Mouse (Mus musculus) limb, embryonic 11.5 days (tissue): Measurements from ENCODE around the gene Slamf9. TPM values are rescaled to one million over a fixed set of nuclear protein-coding genes. Genes with fewer than 3 reads are reported as not detected.

Experiments used
- ATAC-seq: fragments of 200-750 bp; cut with Nextera tagmentation; 2 replicates; pipeline ENCODE4 v1.8.0; 2017; ENCODE audit warnings: low read depth; ENCODE audit not compliant: insufficient number of reproducible peaks, low FRiP score, low TSS enrichment
- DNase-seq: peaks from one replicate; pipeline ENCODE4 v3.0.0-alpha.2; 2015; ENCODE audit warnings: low spot score
- H3K27ac ChIP-seq: fragments of 300-500 bp; sonication (generic); replicated peaks from 2 replicates; pipeline ENCODE4 v1.5.1; 2014; ENCODE audit warnings: low read depth, mild to moderate bottlenecking, low read length
- H3K27me3 ChIP-seq: fragments of 300-500 bp; sonication (generic); 2 replicates; pipeline ENCODE4 v1.6.1; 2014; ENCODE audit warnings: mild to moderate bottlenecking, low read length, mixed read lengths; ENCODE audit not compliant: control insufficient read depth, insufficient read depth
- H3K36me3 ChIP-seq: fragments of 300-500 bp; sonication (generic); 2 replicates; pipeline ENCODE4 v1.6.1; 2014; ENCODE audit warnings: mild to moderate bottlenecking, low read length, moderate library complexity, mixed read lengths; ENCODE audit not compliant: control insufficient read depth, insufficient read depth
- H3K4me1 ChIP-seq: fragments of 300-500 bp; sonication (generic); 2 replicates; pipeline ENCODE4 v1.6.1; 2014; ENCODE audit warnings: low read length, mixed read lengths; ENCODE audit not compliant: control insufficient read depth, insufficient read depth
- H3K4me2 ChIP-seq: fragments of 300-500 bp; sonication (generic); 2 replicates; pipeline ENCODE4 v1.6.1; 2014; ENCODE audit warnings: low read depth, mild to moderate bottlenecking, moderate library complexity; ENCODE audit not compliant: severe bottlenecking
- H3K4me3 ChIP-seq: fragments of 300-500 bp; sonication (generic); 2 replicates; pipeline ENCODE4 v1.5.1; 2014; ENCODE audit warnings: low read depth, low read length
- H3K9ac ChIP-seq: fragments of 300-500 bp; sonication (generic); 2 replicates; pipeline ENCODE4 v1.6.1; 2014; ENCODE audit warnings: mild to moderate bottlenecking, low read length
- H3K9me3 ChIP-seq: fragments of 300-500 bp; sonication (generic); 2 replicates; pipeline ENCODE4 v1.6.1; 2016; ENCODE audit warnings: low read length; ENCODE audit not compliant: control insufficient read depth
- WGBS: fragments of 180-500 bp; shearing (Covaris S2); extraction: QIAGEN DNeasy Blood & Tissue Kit; methylation state at CpG from one replicate; pipeline ENCODE4 v1.1.7; 2014; 5-methylcytosine and 5-hydroxymethylcytosine counted together
- polyA plus RNA-seq: library from polyadenylated mRNA; unstranded; fragments of >200 nt; fragmentation: Nextera tagmentation; extraction: Ambion mirVana; gene quantifications from 2 replicates; pipeline ENCODE4 v1.2.1, GENCODE M21; 2014

Gene Slamf9
- polyA plus RNA-seq, 1 experiment from 2014 or later: 0.25 TPM

DNA sequence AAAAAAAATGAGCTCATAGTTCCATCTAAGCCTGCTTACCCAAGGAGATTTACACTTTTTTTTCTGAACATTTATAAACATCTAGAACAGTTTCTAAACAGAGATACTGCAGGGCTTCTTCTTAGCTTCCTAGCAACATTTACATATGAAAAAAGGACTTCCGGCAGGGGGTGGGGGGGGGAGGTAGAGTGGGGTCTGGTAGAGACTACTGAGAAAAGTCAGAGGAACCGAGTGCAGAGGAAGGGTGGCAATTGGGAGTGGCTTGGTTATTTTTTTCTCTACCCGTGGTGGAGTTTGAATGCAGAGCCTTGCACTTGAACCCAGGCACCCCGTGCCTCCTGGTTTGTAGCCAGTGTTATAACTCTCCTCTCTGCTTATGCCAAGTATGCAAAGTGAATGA lies 19.7 kb upstream of the Slamf9 start:
- no peak overlapping the region for H3K9ac ChIP-seq
- WGBS: 31% methylated on average over 4 of the region's 4 CpGs

DNA sequence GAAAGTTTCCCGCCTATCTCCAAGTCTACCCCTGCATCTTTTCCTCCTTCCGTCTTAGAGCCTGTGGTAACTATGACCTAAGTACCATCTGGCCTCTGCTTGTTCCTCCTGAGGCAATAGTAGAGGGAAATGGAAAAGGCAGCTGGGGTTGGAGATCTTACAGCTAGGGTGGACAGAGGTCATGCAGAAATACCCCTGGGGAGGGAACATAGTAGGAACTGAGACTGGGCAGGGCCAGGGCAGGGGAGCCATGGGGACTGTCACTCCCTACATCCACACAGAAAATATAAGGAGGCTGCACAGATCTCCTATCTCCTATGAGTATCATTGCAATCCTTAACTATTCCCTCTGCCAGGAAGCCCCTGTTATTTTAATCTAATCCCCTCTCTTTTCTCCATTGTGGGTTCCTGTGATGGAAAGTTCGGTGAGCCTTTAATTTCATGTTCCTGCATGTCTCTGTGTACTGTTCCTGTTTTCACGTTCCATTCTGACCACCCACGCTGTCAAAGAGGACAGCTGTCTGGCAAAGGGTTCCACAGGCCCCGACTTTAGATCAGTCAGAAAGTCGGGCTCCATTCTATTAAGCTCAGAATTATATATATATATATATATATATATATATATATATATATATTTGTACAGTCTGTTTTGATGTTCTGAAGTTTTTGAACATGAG lies 19.0 kb upstream of the Slamf9 start:
- no peaks in the 10 kb centered on the region for H3K27me3 ChIP-seq
- no peaks in the 10 kb centered on the region for H3K36me3 ChIP-seq
- H3K27ac ChIP-seq: no peak overlapping the region
- no peak overlapping the region for H3K4me3 ChIP-seq
- no peaks in the 10 kb centered on the region for H3K4me1 ChIP-seq
- WGBS: 72% methylated on average over 7 of the region's 7 CpGs
- ATAC-seq (no peak), DNase-seq (no peak)
- H3K9me3 ChIP-seq: no peaks in the 10 kb centered on the region
- H3K4me2 ChIP-seq: no peak overlapping the region
- no peak overlapping the region for H3K9ac ChIP-seq

More for the DNA sequence above, 19.7 kb upstream of the Slamf9 start:
- H3K4me3 ChIP-seq: no peak overlapping the region
- H3K27ac ChIP-seq: no peak overlapping the region
- H3K27me3 ChIP-seq: no peaks in the 10 kb centered on the region
- no peaks in the 10 kb centered on the region for H3K36me3 ChIP-seq
- DNase-seq (no peak), ATAC-seq (no peak)
- no peak overlapping the region for H3K4me2 ChIP-seq
- H3K9me3 ChIP-seq: no peaks in the 10 kb centered on the region
- H3K4me1 ChIP-seq: no peaks in the 10 kb centered on the region

DNA sequence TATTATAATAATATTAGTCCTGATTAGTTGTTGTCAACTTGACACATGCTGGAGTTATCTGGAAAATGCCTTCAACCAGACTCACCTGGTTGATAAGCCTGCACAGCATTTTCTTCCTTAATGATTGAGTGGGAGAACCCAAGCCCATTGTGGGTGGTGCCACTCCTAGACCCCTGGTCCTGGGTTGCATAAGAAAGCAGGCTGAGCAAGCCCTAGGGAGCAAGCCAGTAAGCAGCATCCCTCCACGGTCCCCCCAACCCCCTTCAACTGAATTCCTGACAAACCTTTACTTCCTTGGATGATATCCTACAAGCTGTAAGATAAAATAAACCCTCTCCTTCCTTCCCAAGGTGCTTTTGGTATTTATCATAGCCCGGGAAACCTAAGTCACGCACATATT lies 18.0 kb upstream of the Slamf9 start:
- WGBS: 85% methylated on average over 3 of the region's 3 CpGs
- H3K4me1 ChIP-seq: no peaks in the 10 kb centered on the region

DNA sequence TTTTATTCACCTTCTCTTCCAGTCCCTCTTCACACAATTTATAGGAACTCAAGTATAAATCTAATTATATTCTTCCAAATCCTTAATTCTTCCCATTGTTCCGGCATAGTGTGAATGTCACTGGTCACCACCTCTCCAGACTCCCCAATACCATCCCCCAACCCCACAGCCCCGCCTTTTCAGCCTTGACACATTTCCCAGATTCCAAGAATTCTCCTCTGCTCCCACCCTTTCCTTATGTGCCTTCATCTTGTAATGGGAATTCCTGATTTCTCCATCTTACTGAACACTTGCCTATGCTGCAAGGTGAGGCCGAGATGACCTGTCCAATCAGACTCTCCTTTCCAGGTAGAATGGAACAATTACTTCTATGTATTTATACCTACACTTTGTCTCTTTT lies 17.1 kb upstream of the Slamf9 start:
- H3K9ac ChIP-seq: no peak overlapping the region
- WGBS: 85% methylated on average over 3 of the region's 3 CpGs
- no peaks in the 10 kb centered on the region for H3K27me3 ChIP-seq
- H3K4me3 ChIP-seq: no peak overlapping the region
- no peaks in the 10 kb centered on the region for H3K36me3 ChIP-seq
- no peak for ATAC-seq
- H3K4me2 ChIP-seq: no peak overlapping the region
- no peaks in the 10 kb centered on the region for H3K9me3 ChIP-seq
- no peak overlapping the region for H3K27ac ChIP-seq
- H3K4me1 ChIP-seq: no peaks in the 10 kb centered on the region
- no peak for DNase-seq

More for the DNA sequence above, 18.0 kb upstream of the Slamf9 start:
- no peak for ATAC-seq
- Histone ChIP-seq H3K27me3 (no peaks in the 10 kb centered on the region), H3K27ac (no peak overlapping the region), H3K4me3 (no peak overlapping the region), H3K9ac (no peak overlapping the region), H3K4me2 (no peak overlapping the region), H3K36me3 (no peaks in the 10 kb centered on the region), H3K9me3 (no peaks in the 10 kb centered on the region)
- DNase-seq: no peak

DNA sequence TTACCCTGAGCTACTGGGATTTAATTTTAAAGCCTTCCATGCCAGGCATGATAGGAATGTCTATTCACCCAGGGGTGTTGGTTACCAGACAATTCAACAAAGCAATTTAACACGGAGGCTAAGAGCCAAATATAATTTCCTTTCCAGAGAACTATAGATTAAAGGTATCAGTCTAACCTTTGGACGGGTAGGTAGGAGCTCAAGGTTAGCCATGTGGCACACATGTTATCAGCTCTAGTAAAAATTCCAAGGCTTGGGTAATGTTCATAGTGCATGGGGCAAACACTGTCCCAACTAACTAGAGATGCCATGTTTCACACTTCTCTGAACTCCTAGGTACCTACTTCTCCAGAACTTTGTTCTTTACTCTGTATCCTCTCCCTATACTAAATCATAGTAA lies 13.6 kb upstream of the Slamf9 start:
- Histone ChIP-seq H3K27me3 (no peaks in the 10 kb centered on the region), H3K4me2 (no peak overlapping the region), H3K36me3 (no peaks in the 10 kb centered on the region), H3K4me3 (no peak overlapping the region), H3K27ac (no peak overlapping the region), H3K9ac (no peak overlapping the region), H3K9me3 (no peaks in the 10 kb centered on the region), H3K4me1 (no peaks in the 10 kb centered on the region)
- no peak for DNase-seq
- 91% methylated on average over 2 of the region's 2 CpGs for WGBS
- no peak for ATAC-seq

DNA sequence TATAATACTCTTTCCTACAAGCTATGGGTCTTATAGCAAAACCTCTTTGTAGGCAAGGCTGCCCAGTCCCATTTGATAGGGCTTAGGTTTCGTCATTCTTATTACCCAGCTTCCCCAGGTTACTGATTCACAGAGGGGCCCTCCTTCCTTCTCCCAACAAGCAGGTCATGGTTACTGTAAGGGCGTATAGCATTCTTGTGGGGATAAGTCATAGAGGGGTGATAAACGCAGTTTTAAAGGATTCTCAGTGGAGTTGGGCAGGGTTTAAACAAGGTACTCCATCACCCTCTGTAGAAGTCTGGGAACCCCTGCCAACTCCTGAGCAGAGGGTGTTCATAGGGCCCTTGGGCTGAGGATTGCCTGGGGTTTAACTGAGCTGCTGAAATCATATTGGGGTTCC lies 12.6 kb upstream of the Slamf9 start:
- H3K4me1 ChIP-seq: no peaks in the 10 kb centered on the region
- H3K27ac ChIP-seq: no peak overlapping the region
- no peaks in the 10 kb centered on the region for H3K27me3 ChIP-seq
- ATAC-seq (no peak), DNase-seq (no peak)
- no peaks in the 10 kb centered on the region for H3K9me3 ChIP-seq
- no peaks in the 10 kb centered on the region for H3K36me3 ChIP-seq
- no peak overlapping the region for H3K4me3 ChIP-seq
- no peak overlapping the region for H3K4me2 ChIP-seq
- no peak overlapping the region for H3K9ac ChIP-seq
- 82% methylated on average over 3 of the region's 3 CpGs for WGBS

DNA sequence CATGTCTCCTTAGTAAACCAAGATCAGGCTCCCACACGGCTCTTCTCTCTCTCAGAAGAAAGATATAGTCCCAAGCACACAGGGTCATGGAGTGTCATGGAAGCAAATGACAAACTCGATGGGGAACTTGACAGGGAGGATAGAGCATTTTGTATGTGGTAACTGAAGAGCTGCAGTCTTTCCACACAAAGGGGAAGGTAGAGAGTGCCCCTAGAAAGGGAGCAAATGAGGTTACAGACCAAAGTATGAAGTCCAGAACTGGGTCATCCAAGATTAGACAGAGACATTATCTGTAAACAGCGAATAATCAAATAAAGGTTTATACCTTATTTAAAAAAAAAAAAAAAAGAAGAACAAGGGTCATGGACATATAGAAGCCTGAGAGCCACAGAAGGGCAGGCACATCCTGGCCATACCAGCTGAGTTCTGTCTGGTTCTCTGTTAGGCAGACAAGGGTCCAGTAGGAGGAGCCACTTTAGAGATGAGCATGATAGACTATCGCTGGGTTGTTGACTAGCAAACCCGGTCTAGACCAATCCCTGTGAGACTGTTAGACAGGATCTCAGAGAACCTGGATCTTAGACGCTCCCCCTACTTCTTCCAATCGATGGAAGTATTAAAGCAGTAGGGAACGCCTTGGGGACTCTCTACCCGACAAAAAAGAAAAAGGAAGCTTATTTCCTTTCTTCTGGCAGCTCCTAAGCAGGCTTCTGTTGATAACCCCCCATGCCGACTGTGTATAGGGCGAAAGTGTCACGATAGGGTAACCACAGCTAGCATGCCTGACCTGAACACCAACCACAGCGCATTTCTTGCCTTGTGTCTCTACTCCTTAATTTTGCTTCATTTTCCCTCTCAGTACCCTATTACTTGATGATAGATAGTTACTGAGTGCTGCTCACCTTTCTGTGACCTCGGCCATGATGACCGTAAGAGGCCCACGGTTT lies 11.5 kb upstream of the Slamf9 start:
- DNase-seq (no peak), ATAC-seq (no peak)
- WGBS: 78% methylated on average over 16 of the region's 16 CpGs
- no peaks in the 10 kb centered on the region for H3K27me3 ChIP-seq
- no peak overlapping the region for H3K27ac ChIP-seq
- no peaks in the 10 kb centered on the region for H3K4me1 ChIP-seq
- no peaks in the 10 kb centered on the region for H3K9me3 ChIP-seq
- no peak overlapping the region for H3K4me2 ChIP-seq
- no peaks in the 10 kb centered on the region for H3K36me3 ChIP-seq
- H3K9ac ChIP-seq: no peak overlapping the region
- H3K4me3 ChIP-seq: no peak overlapping the region

DNA sequence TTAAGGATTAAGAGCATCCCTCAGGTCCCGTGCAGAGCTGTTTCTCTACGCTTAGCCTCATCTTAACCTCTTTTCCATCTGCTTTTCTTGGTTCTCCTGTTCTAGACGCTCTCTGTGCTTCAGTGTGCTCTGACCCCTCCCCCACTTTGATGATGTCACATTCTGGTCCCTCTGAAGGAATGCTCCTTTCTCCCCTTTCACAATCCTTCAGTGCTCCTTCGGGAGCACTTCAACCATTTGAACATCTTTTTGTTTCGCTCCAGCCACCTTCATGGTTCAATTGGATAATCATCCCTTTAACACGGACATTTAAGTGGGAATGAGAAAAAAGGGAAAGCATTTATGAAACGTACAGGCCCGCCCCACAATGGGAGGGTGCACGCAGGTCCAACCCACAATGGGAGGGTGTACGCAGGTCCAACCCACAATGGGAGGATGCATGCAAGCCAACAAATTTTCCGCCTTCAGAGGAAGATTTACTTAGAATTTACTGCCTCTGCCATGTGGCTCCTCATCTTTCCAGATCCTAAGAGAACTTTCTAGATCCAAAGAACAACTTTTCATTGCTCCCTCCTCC lies 6.8 kb upstream of the Slamf9 start:
- Histone ChIP-seq H3K36me3 (no peaks in the 10 kb centered on the region), H3K9me3 (no peaks in the 10 kb centered on the region), H3K4me2 (no peak overlapping the region), H3K27ac (no peak overlapping the region), H3K4me1 (no peaks in the 10 kb centered on the region), H3K9ac (no peak overlapping the region), H3K27me3 (no peaks in the 10 kb centered on the region), H3K4me3 (no peak overlapping the region)
- WGBS: 86% methylated on average over 11 of the region's 11 CpGs
- DNase-seq: no peak
- no peak for ATAC-seq
